Mouse (Mus musculus) midbrain, embryonic 14.5 days (tissue): ENCODE results near the gene Cacna2d1. TPM values are rescaled to one million over a fixed set of nuclear protein-coding genes. Genes with fewer than 3 reads are reported as not detected.
A peak's percentile ranks its signal among the peaks of the same experiment; 100 is the strongest.

Experiments used
- ATAC-seq: fragments of 200-750 bp; cut with Nextera tagmentation; 2 replicates; pipeline ENCODE4 v1.8.0; 2017; ENCODE audit warnings: moderate number of reproducible peaks, moderate library complexity; ENCODE audit not compliant: low FRiP score, low TSS enrichment
- DNase-seq: peaks from one replicate; pipeline ENCODE4 v3.0.0-alpha.2; 2015
- H3K27ac ChIP-seq: fragments of 300-500 bp; sonication (generic); replicated peaks from 2 replicates; pipeline ENCODE4 v1.5.1; 2014; ENCODE audit warnings: mild to moderate bottlenecking, low read depth, low read length, moderate library complexity
- H3K27me3 ChIP-seq: fragments of 300-500 bp; sonication (generic); 2 replicates; pipeline ENCODE4 v1.6.1; 2014; ENCODE audit warnings: low read length, control low read depth, mixed read lengths; ENCODE audit not compliant: control insufficient read depth, insufficient read depth
- H3K36me3 ChIP-seq: fragments of 300-500 bp; sonication (generic); 2 replicates; pipeline ENCODE4 v1.6.1; 2014; ENCODE audit warnings: low read length, control low read depth; ENCODE audit not compliant: control insufficient read depth, insufficient read depth
- H3K4me1 ChIP-seq: fragments of 300-500 bp; sonication (generic); 2 replicates; pipeline ENCODE4 v1.6.1; 2014; ENCODE audit warnings: mild to moderate bottlenecking, antibody characterized with exemption, low read length, control low read depth; ENCODE audit not compliant: control insufficient read depth, insufficient read depth
- H3K4me2 ChIP-seq: fragments of 300-500 bp; sonication (generic); 2 replicates; pipeline ENCODE4 v1.6.1; 2014; ENCODE audit warnings: mild to moderate bottlenecking, low read length, moderate library complexity
- H3K4me3 ChIP-seq: fragments of 300-500 bp; sonication (generic); replicated peaks from 2 replicates; pipeline ENCODE4 v1.5.1; 2014; ENCODE audit warnings: low read depth, low read length
- H3K9ac ChIP-seq: fragments of 300-500 bp; sonication (generic); replicated peaks from 2 replicates; pipeline ENCODE4 v1.6.1; 2014; ENCODE audit warnings: mild to moderate bottlenecking, low read length, moderate library complexity
- H3K9me3 ChIP-seq: fragments of 300-500 bp; sonication (generic); 2 replicates; pipeline ENCODE4 v1.6.1; 2016; ENCODE audit warnings: low read length, control low read depth, mixed read lengths; ENCODE audit not compliant: control insufficient read depth
- WGBS: fragments of 180-500 bp; shearing (Covaris S2); extraction: QIAGEN DNeasy Blood & Tissue Kit; methylation state at CpG from one replicate; pipeline ENCODE4 v1.1.7; 2014; 5-methylcytosine and 5-hydroxymethylcytosine counted together
- polyA plus RNA-seq: library from polyadenylated mRNA; unstranded; fragments of >200 nt; fragmentation: Nextera tagmentation; extraction: Ambion mirVana; gene quantifications from 2 replicates; pipeline ENCODE4 v1.2.1, GENCODE M21; 2014

Gene Cacna2d1
- polyA plus RNA-seq, 1 experiment from 2014 or later, result 52.9 TPM

DNA sequence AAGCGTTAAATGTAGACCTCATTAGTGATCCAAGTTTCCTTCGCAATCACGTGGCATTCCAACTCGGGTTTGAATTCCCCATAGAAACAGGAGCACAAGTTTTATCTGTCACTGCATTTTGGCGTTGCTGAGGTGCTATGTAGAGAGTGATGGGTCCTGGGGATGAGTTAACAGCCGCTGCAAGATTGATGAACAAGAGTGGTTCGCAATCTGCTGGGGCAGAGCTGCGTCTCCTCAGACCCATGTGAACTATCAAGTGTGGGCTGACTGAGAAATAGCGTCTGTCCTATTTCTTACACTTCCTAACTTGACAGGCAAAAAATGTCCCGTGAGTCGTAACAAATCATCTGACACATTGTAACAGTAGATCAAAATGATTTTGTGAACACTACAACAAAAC lies 186.8 kb downstream of the Cacna2d1 start:
- Histone ChIP-seq H3K4me2 (no peak overlapping the region), H3K9ac (no peak overlapping the region), H3K4me1 (peaks cover 6% of the 10 kb centered on the region; the same call in 1 of the 2 replicates), H3K9me3 (no peaks in the 10 kb centered on the region), H3K4me3 (no peak overlapping the region), H3K36me3 (no peaks in the 10 kb centered on the region), H3K27ac (no peak overlapping the region), H3K27me3 (no peaks in the 10 kb centered on the region)
- 72% methylated on average over 11 of the region's 11 CpGs for WGBS
- DNase-seq (no peak), ATAC-seq (no peak)

DNA sequence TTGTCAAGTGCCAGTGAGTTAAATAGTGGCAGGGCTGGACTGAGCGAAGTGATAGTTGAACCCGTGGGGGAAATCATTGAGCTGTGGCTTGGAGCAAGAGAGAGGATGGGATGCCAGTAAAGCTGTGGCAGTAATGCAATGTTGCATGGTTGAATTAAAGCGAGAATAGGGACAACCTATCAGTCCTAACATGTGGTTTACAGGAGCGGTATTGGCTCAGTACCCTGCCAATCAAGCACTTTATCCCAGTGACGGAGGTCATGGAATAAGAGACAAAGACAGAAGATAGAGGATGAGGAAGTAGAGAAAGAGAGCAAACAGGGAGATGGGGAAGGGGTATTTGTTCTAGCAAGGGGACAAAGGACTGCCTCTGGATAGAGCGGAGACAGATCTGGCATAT lies 187.6 kb downstream of the Cacna2d1 start:
- Histone ChIP-seq H3K27ac (no peak overlapping the region), H3K4me1 (peaks cover 1% of the 10 kb centered on the region; the same call in 1 of the 2 replicates), H3K9me3 (no peaks in the 10 kb centered on the region), H3K36me3 (no peaks in the 10 kb centered on the region), H3K4me3 (no peak overlapping the region), H3K27me3 (no peaks in the 10 kb centered on the region), H3K9ac (no peak overlapping the region), H3K4me2 (no peak overlapping the region)
- 82% methylated on average over 6 of the region's 6 CpGs for WGBS
- DNase-seq (no peak), ATAC-seq (no peak)

DNA sequence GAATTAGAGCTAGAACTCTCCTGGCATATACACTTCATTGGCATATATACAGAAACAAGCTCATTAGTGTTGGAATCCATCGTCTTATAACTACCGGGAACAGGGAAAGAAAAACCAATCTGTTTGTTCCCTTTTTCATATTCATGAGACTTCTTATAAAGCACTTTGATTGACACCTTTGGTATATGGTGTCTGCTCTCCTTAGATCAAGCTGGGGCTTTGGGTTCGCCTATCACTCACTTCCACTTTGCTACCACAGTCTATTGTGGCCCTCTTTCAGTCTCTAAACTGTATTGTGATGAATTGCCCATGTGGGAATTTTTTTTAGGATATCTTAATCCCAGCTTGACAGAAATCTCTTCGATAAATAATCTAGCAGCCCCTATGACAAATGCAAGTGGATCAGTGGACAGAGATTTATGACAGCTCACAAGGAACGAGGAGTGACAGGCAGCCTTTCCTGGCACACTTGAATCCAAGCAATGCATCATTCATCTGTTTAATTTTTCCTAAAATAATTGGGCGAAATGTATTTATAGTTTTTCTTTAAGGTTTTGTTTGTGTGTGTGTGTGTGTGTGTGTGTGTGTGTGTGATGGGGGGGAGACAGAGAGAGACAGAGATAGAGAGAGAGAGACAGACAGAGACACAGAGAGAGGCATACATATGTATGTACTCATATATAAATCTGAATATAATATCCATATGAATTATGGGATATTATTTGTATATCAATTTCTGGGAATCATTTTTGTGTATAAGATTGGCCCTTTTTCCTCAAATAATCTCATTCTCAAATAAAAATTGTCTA lies 200.0 kb downstream of the Cacna2d1 start:
- ATAC-seq (peak; percentile 85), DNase-seq (peak; percentile 67)
- Histone ChIP-seq H3K27ac (0 out of 2 replicates have a peak overlapping the region, but pooled peaks have one; percentile 21), H3K9ac (no peak overlapping the region), H3K4me3 (no peak overlapping the region), H3K4me1 (peaks cover 10% of the 10 kb centered on the region; the same call in 1 of the 2 replicates), H3K27me3 (no peaks in the 10 kb centered on the region), H3K36me3 (no peaks in the 10 kb centered on the region), H3K4me2 (no peak overlapping the region), H3K9me3 (no peaks in the 10 kb centered on the region)
- 20% methylated on average over 6 of the region's 6 CpGs for WGBS

DNA sequence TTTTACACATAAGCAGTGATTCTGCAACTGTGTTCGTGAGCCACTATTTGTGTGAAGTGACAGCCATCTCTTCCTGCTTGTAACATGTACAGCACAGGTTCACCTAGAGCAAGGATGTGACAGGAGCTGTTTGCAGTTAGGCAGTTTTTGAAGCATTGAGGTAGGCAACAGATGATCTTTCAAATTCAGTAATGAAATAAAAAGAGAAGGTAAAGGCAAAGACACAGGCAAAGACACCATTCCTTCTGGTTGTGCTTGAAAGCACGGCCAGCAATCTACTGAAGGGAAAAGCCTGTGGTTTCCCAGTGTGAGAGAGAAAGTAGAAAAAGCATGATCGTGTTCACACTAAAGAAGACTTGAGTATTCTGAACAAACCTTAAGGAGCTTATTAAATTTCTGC lies 201.5 kb downstream of the Cacna2d1 start:
- WGBS, result 55% methylated on average over 3 of the region's 3 CpGs
- no peak overlapping the region for H3K9ac ChIP-seq
- peaks cover 10% of the 10 kb centered on the region; the same call in 1 of the 2 replicates for H3K4me1 ChIP-seq
- H3K4me2 ChIP-seq, result no peak overlapping the region
- no peaks in the 10 kb centered on the region for H3K9me3 ChIP-seq
- no peaks in the 10 kb centered on the region for H3K36me3 ChIP-seq
- no peak for ATAC-seq
- no peaks in the 10 kb centered on the region for H3K27me3 ChIP-seq
- peak overlapping the region; percentile 61; the same call in 1 of the 2 replicates for H3K27ac ChIP-seq
- no peak overlapping the region for H3K4me3 ChIP-seq
- peak; percentile 25 for DNase-seq

DNA sequence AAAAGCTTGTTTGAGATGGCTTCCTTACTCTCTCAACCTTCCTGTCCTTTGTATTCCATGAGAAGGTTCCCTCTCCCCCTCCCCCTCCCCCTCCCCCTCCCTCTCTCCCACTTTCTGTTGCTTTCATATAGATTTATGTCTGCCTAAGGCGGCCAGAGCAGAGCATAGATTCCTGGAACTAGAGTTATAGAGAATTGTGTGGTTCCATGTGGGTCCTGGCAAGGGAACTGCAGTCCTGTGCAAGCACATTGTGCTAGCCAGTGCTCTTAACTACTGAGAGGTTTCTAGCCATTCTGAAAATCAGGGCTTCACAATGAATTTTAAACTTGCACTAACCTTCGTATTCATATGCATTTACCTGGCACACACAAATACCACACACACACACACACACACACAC lies 202.3 kb downstream of the Cacna2d1 start:
- WGBS, result 80% methylated on average over 2 of the region's 2 CpGs
- Histone ChIP-seq H3K9me3 (no peaks in the 10 kb centered on the region), H3K4me3 (no peak overlapping the region), H3K9ac (no peak overlapping the region), H3K4me2 (no peak overlapping the region), H3K36me3 (no peaks in the 10 kb centered on the region), H3K27me3 (no peaks in the 10 kb centered on the region), H3K4me1 (peaks cover 10% of the 10 kb centered on the region; the same call in 1 of the 2 replicates), H3K27ac (no peak overlapping the region)
- DNase-seq, result no peak
- ATAC-seq, result no peak

DNA sequence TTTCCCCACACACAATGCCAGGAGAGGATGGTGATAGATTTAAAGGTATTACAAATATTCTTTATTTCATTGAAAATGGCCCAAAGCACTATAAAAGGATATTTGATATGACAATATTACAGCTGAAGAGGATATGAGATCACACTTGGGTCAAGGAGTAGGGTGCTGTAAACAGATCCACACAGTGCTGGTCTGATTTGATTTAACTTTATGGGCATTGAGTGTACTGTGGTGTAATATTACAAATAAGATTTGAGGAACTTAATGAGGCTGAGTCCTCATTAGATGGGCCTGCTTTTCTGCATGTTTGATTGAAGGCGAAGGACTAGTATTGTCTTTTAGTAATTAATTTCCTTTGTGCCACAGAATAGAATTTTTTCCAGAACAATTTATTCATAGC lies 212.1 kb downstream of the Cacna2d1 start:
- Histone ChIP-seq H3K4me2 (no peak overlapping the region), H3K4me3 (no peak overlapping the region), H3K36me3 (no peaks in the 10 kb centered on the region), H3K27ac (no peak overlapping the region), H3K9ac (no peak overlapping the region), H3K27me3 (no peaks in the 10 kb centered on the region), H3K9me3 (no peaks in the 10 kb centered on the region), H3K4me1 (no peaks in the 10 kb centered on the region)
- DNase-seq (no peak), ATAC-seq (no peak)
- WGBS, result 94% methylated on average over 1 of the region's 1 CpGs

DNA sequence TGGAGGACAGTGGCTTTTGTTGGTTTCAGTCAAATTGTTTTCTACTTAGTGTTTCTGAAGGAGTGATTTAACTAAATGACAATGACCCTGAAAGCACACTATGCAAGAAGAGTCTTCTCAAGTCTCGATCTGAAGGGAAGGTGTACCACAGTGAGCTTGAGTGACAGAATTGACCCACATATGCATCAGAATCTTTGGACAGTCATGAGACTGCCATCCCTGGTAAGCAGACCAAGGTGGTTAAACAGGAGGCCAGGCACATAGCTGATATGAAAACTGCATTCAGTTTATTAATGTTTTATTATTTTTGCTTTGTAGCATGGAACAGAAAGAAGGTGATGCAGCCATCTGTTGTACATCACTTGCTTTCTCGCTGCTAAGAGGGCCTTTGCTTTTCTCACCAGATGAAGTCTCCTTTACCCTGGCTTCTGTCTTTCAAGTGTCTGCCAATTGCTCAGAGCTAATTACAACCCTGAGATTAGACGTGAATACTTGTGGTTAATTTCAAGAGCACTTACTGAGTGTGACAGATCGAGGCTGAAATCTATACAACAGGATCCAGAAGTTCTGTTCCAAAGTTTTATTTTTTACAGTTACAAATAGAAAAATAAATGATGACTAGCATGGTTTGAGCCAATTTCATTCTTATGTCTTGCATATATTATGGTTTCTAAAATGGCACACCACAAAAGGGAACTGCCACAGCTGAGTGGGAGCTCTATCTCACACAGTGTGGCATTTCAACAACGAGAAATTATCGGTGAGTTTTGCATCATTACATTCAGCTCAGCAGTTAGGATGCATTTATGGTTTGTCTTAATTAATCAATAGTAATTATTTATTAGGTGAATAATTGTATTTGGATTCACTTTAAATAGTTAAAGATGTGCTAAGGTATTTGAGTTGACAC lies 221.1 kb downstream of the Cacna2d1 start:
- H3K4me1 ChIP-seq, result no peaks in the 10 kb centered on the region
- H3K27ac ChIP-seq, result no peak overlapping the region
- no peaks in the 10 kb centered on the region for H3K9me3 ChIP-seq
- no peak overlapping the region for H3K4me2 ChIP-seq
- DNase-seq, result no peak
- H3K36me3 ChIP-seq, result no peaks in the 10 kb centered on the region
- no peak for ATAC-seq
- H3K4me3 ChIP-seq, result no peak overlapping the region
- no peak overlapping the region for H3K9ac ChIP-seq
- no peaks in the 10 kb centered on the region for H3K27me3 ChIP-seq
- 87% methylated on average over 6 of the region's 6 CpGs for WGBS

DNA sequence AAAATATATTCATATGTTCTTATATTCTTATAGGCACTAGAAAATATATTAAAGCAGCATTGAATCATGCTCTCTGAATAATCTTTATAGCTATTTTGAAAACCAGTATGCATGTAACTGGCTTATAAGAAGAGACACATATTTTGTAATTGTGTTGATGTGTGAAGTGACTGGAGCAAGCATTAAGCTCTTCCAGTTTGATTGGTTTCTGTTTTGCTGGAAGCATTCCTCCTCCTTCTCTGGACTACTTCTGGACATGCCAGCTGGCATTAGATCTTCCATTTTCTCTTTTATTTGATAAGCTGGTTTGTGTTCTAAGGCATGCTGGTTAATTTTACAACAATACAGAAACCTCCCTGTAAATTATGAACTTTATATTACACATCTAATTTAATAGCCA lies 228.8 kb downstream of the Cacna2d1 start:
- H3K9me3 ChIP-seq, result no peaks in the 10 kb centered on the region
- H3K36me3 ChIP-seq, result no peaks in the 10 kb centered on the region
- DNase-seq (no peak), ATAC-seq (no peak)
- H3K4me1 ChIP-seq, result no peaks in the 10 kb centered on the region; the same call in 1 of the 2 replicates
- H3K4me2 ChIP-seq, result no peak overlapping the region
- H3K4me3 ChIP-seq, result no peak overlapping the region
- H3K27me3 ChIP-seq, result no peaks in the 10 kb centered on the region
- H3K27ac ChIP-seq, result no peak overlapping the region
- H3K9ac ChIP-seq, result no peak overlapping the region
